Mouse (Mus musculus) thymus, adult 2 months (tissue): Measurements from ENCODE around the gene Dcst1.

Experiments
- CTCF ChIP-seq: fragments of 200-500 bp; IDR thresholded peaks from 2 replicates; pipeline ENCODE4 v1.5.1; 2012; ENCODE audit warnings: mild to moderate bottlenecking, control low read depth, low read length, moderate library complexity, borderline replicate concordance; ENCODE audit not compliant: control insufficient read depth, poor library complexity, insufficient read depth; ENCODE audit errors: extremely low read depth
- POLR2A ChIP-seq: fragments of 200-500 bp; IDR thresholded peaks from 2 replicates; pipeline ENCODE4 v1.6.1; 2012; ENCODE audit warnings: mild to moderate bottlenecking, low read length, control low read depth, moderate library complexity; ENCODE audit not compliant: control insufficient read depth, poor library complexity, insufficient read depth; ENCODE audit errors: extremely low read depth

DNA sequence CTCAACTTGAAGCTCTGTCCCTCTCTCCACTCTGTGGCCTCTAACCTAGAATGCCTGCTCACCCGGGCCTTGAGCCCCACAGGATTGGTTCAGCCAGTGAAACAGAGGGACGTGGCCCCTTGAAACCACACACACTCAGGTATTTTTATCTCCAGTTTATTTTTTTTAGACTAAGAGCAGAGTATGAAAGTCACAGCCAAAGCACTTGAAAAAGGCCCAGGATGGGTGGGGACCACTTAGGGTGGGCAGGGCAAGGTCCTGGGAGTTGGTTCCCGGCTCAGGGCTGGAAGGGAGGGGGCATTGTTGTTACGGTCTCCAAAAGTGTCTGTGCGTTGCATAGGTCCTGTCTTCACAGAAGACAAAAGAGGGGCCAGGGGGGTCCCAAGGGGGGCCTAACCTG is 50.7 kb downstream of the Dcst1 start:
- TF ChIP-seq CTCF: no peak
- TF ChIP-seq POLR2A: no peak
